Comparison of ENCODE assay signal across 18 mouse cellular contexts in genomic region chr12:51032193-51032592, GRCm38 (mm10).
"Had no signal": no experiment of that assay in that cellular context is flagged by ENCODE, and none has a peak within 500 bp of the region (broad histone marks: within the 10 kb centered on the region; RNA-seq: fewer than 3 reads in every experiment).

No protein-coding gene starts in this region.

- H3K9me3 ChIP-seq: liver, embryonic 15.5 days; lung, embryonic 15.5 days; megakaryocyte, embryonic 14.5 days; midbrain, embryonic 12.5 days; midbrain, embryonic 15.5 days; neural tube, embryonic 12.5 days; stomach, embryonic 15.5 days had no signal

- H3K9ac ChIP-seq: liver, embryonic 15.5 days; liver, postnatal 0 days; lung, embryonic 15.5 days; midbrain, embryonic 12.5 days; midbrain, embryonic 15.5 days; neural tube, embryonic 12.5 days; stomach, embryonic 15.5 days had no signal

- DNase-seq: liver, postnatal 0 days; lung, adult 2 months; lung, postnatal 14 days; lung, postnatal 36 days; right cerebral cortex, postnatal 14 days; thymus, adult 2 months; thymus, postnatal 25 days; thymus, postnatal 4 days had no signal

- H3K4me2 ChIP-seq: liver, embryonic 15.5 days; lung, embryonic 15.5 days; midbrain, embryonic 12.5 days; midbrain, embryonic 15.5 days; neural tube, embryonic 12.5 days; stomach, embryonic 15.5 days had no signal

- ATAC-seq: liver, postnatal 0 days; lung, postnatal 0 days; midbrain, embryonic 15.5 days had no signal

- H3K4me3 ChIP-seq: liver, embryonic 15.5 days; lung, embryonic 15.5 days; megakaryocyte, embryonic 14.5 days; midbrain, embryonic 12.5 days; midbrain, embryonic 15.5 days; neural tube, embryonic 12.5 days; stomach, embryonic 15.5 days had no signal

- H3K27ac ChIP-seq: liver, embryonic 15.5 days; lung, embryonic 15.5 days; macrophage; midbrain, embryonic 12.5 days; midbrain, embryonic 15.5 days; neural tube, embryonic 12.5 days; stomach, embryonic 15.5 days; stomach, postnatal 0 days had no signal

- H3K27me3 ChIP-seq: liver, embryonic 15.5 days; lung, embryonic 15.5 days; megakaryocyte, embryonic 14.5 days; midbrain, embryonic 12.5 days; midbrain, embryonic 15.5 days; neural tube, embryonic 12.5 days; stomach, embryonic 15.5 days had no signal

- H3K4me1 ChIP-seq: liver, embryonic 15.5 days; megakaryocyte, embryonic 14.5 days; neural tube, embryonic 12.5 days; stomach, embryonic 15.5 days had no signal

- H3K36me3 ChIP-seq: liver, embryonic 15.5 days; lung, embryonic 15.5 days; midbrain, embryonic 12.5 days; midbrain, embryonic 15.5 days; neural tube, embryonic 12.5 days; stomach, embryonic 15.5 days had no signal
